Mouse (Mus musculus) MEL (cell line): ENCODE measurements around the gene Cbfa2t2. TPM values are rescaled to one million over a fixed set of nuclear protein-coding genes. Genes with fewer than 3 reads are reported as not detected.

Experiments used
- DNase-seq: peaks from one replicate; pipeline ENCODE4 v3.0.0; 2011; ENCODE audit warnings: low read depth, low spot score
- H3K27ac ChIP-seq: 2 replicates; pipeline ENCODE4 v1.5.1; 2012; ENCODE audit warnings: low read depth, mild to moderate bottlenecking, control low read depth, low read length, moderate library complexity; ENCODE audit not compliant: control insufficient read depth
- H3K27me3 ChIP-seq, 2 experiments: fragments of 150-350 bp in 1 of 2; sonication (generic) in 1 of 2; 2 replicates each; pipeline ENCODE4 v1.6.1; 2012; ENCODE audit warnings: low read length in 2 of 2, mild to moderate bottlenecking in 2 of 2, improper control_type of control experiment in 1 of 2, moderate library complexity in 1 of 2; ENCODE audit not compliant: insufficient read depth in 2 of 2, control insufficient read depth in 1 of 2
- H3K36me3 ChIP-seq, 2 experiments: 2 replicates each; pipeline ENCODE4 v1.6.1; 2012 to 2014; ENCODE audit warnings: low read length in 2 of 2, improper control_type of control experiment in 1 of 2, inconsistent platforms in 1 of 2, mild to moderate bottlenecking in 1 of 2; ENCODE audit not compliant: insufficient read depth in 2 of 2, control insufficient read depth in 1 of 2
- H3K4me1 ChIP-seq, 2 experiments: fragments of 150-350 bp in 1 of 2; sonication (generic) in 1 of 2; 2 replicates each; pipeline ENCODE4 v1.6.1; 2012; ENCODE audit warnings: low read length in 2 of 2, improper control_type of control experiment in 1 of 2, mild to moderate bottlenecking in 1 of 2; ENCODE audit not compliant: insufficient read depth in 2 of 2, control insufficient read depth in 1 of 2
- H3K4me3 ChIP-seq, 2 experiments: fragments of 150-350 bp in 1 of 2; sonication (generic) in 1 of 2; 2 replicates each; pipeline ENCODE4 v1.5.1; 2012; ENCODE audit warnings: low read depth in 2 of 2, low read length in 2 of 2, mild to moderate bottlenecking in 2 of 2, moderate library complexity in 2 of 2, control low read depth in 1 of 2, improper control_type of control experiment in 1 of 2; ENCODE audit not compliant: control insufficient read depth in 1 of 2, insufficient read depth in 1 of 2
- H3K79me2 ChIP-seq: 2 replicates; pipeline ENCODE4 v1.6.1; 2012; ENCODE audit warnings: mild to moderate bottlenecking, low read length, moderate library complexity; ENCODE audit not compliant: control insufficient read depth, poor library complexity, insufficient read depth
- H3K9ac ChIP-seq: 2 replicates; pipeline ENCODE4 v1.6.1; 2012; ENCODE audit warnings: low read depth, mild to moderate bottlenecking, control low read depth, low read length, moderate library complexity; ENCODE audit not compliant: control insufficient read depth, poor library complexity, severe bottlenecking
- H3K9me3 ChIP-seq: fragments of 150-350 bp; sonication (generic); replicated peaks from 2 replicates; pipeline ENCODE4 v1.6.1; 2012; ENCODE audit warnings: mild to moderate bottlenecking, low read length, improper control_type of control experiment, moderate library complexity; ENCODE audit not compliant: insufficient read depth
- BHLHE40 ChIP-seq: IDR thresholded peaks from 2 replicates; pipeline ENCODE4 v1.6.1; 2012; ENCODE audit warnings: low read depth, mild to moderate bottlenecking, inconsistent platforms, low read length, improper control_type of control experiment, borderline replicate concordance
- E2F4 ChIP-seq: IDR thresholded peaks from 2 replicates; pipeline ENCODE4 v1.6.1; 2011; ENCODE audit warnings: low read depth, low read length, improper control_type of control experiment, borderline replicate concordance
- EP300 ChIP-seq, 2 experiments: IDR thresholded peaks; 2 replicates each; pipeline ENCODE4 v1.6.1; 2011; ENCODE audit warnings: improper control_type of control experiment in 2 of 2, low read length in 2 of 2, low read depth in 1 of 2, mild to moderate bottlenecking in 1 of 2
- GABPA ChIP-seq: IDR thresholded peaks from 2 replicates; pipeline ENCODE4 v1.6.1; 2012; ENCODE audit warnings: low read depth, mild to moderate bottlenecking, inconsistent platforms, low read length, improper control_type of control experiment, moderate library complexity
- KAT2A ChIP-seq: conservative IDR thresholded peaks from 2 replicates; pipeline ENCODE4 v1.6.1; 2012; ENCODE audit warnings: low read depth, low read length, improper control_type of control experiment, inconsistent platforms
- MAX ChIP-seq: IDR thresholded peaks from 2 replicates; pipeline ENCODE4 v1.6.1; 2011; ENCODE audit warnings: low read length, improper control_type of control experiment
- MEF2A ChIP-seq: IDR thresholded peaks from 2 replicates; pipeline ENCODE4 v1.6.1; 2014; ENCODE audit warnings: low read depth, mild to moderate bottlenecking, inconsistent platforms, low read length, improper control_type of control experiment; ENCODE audit not compliant: poor library complexity, insufficient replicate concordance, severe bottlenecking; ENCODE audit errors: extremely low read depth
- MYC ChIP-seq: IDR thresholded peaks from 2 replicates; pipeline ENCODE4 v1.6.1; 2011; ENCODE audit warnings: low read depth, mild to moderate bottlenecking, low read length, improper control_type of control experiment, moderate library complexity
- NRF1 ChIP-seq: IDR thresholded peaks from 2 replicates; pipeline ENCODE4 v1.6.1; 2014; ENCODE audit warnings: low read depth, mild to moderate bottlenecking, inconsistent platforms, low read length, improper control_type of control experiment, moderate library complexity; ENCODE audit not compliant: poor library complexity, insufficient read depth, severe bottlenecking
- RCOR1 ChIP-seq: IDR thresholded peaks from 2 replicates; pipeline ENCODE4 v1.6.1; 2012; ENCODE audit warnings: low read depth, mild to moderate bottlenecking, inconsistent platforms, low read length, improper control_type of control experiment
- SIN3A ChIP-seq: IDR thresholded peaks from 2 replicates; pipeline ENCODE4 v1.6.1; 2012; ENCODE audit warnings: low read length, improper control_type of control experiment, inconsistent platforms
- SMC3 ChIP-seq: IDR thresholded peaks from 2 replicates; pipeline ENCODE4 v1.6.1; 2011; ENCODE audit warnings: low read depth, low read length, improper control_type of control experiment
- TBP ChIP-seq: IDR thresholded peaks from 2 replicates; pipeline ENCODE4 v1.8.0; 2011; ENCODE audit warnings: low read depth, low read length, improper control_type of control experiment
- TCF12 ChIP-seq: IDR thresholded peaks from 2 replicates; pipeline ENCODE4 v1.6.1; 2014; ENCODE audit warnings: low read depth, mild to moderate bottlenecking, inconsistent platforms, low read length, improper control_type of control experiment, moderate library complexity
- ZC3H11A ChIP-seq: IDR thresholded peaks from 2 replicates; pipeline ENCODE4 v1.6.1; 2012; ENCODE audit warnings: low read depth, mild to moderate bottlenecking, inconsistent platforms, low read length, improper control_type of control experiment
- ZKSCAN1 ChIP-seq: IDR thresholded peaks from 2 replicates; pipeline ENCODE4 v1.6.1; 2012; ENCODE audit warnings: low read depth, mild to moderate bottlenecking, inconsistent platforms, low read length, improper control_type of control experiment, moderate library complexity
- ZNF384 ChIP-seq: IDR thresholded peaks from 2 replicates; pipeline ENCODE4 v1.6.1; 2012; ENCODE audit warnings: low read depth, mild to moderate bottlenecking, inconsistent platforms, low read length, improper control_type of control experiment
- polyA plus RNA-seq, 2 experiments: library from polyadenylated mRNA; stranded (reverse) in 1 of 2; unstranded in 1 of 2; fragments of >175 nt in 1 of 2; fragments of >200 nt in 1 of 2; gene quantifications; 2 replicates each; pipeline versions ENCODE4 v1.2.1 to v1.2.4; 2012; ENCODE audit warnings: low replicate concordance in 2 of 2, low read depth in 1 of 2; ENCODE audit not compliant: insufficient read length in 2 of 2, insufficient read depth in 1 of 2, missing spikeins in 1 of 2
- total RNA-seq: library from RNA; depleted of rRNA; stranded (reverse); fragments of 300-350 nt; gene quantifications from 2 replicates; pipeline ENCODE4 v1.2.3, GENCODE M21; 2012

Gene Cbfa2t2
- total and polyA plus RNA-seq, 3 experiments = 5.9 to 23.1 TPM; not detected in 1

DNA sequence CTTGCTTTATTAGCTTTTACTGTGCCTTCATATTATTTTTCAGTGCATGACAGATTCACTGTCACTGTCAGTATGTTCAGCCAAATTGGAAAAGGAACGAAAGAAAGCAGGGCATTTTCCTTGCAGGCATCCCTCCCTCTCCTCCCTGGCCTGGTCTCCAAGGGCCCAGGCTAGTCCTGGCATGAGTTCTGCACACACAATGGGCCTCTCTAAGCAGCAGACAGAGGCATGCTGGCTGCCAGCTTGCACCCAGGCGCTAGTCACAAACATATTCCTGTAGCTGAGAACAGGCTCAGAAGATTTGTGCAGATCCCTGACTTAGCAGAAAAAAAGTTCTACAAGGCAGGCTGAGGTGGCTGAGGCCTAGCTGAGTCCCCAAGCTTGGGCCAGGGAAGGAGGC, 37.0 kb upstream of the Cbfa2t2 start:
- peaks cover 0 to 8% of the 10 kb centered on the region in 2 experiments; a peak in 2 of 4 replicates for H3K36me3 ChIP-seq
- no peaks in the 10 kb centered on the region for H3K27me3 ChIP-seq
- DNase-seq = no peak
- H3K4me3 ChIP-seq = no peak overlapping the region
- peaks cover 0 to 10% of the 10 kb centered on the region in 2 experiments; a peak in 2 of 4 replicates for H3K4me1 ChIP-seq
- H3K27ac ChIP-seq = no peak overlapping the region
- TF ChIP-seq MAX (no peak), MYC (no peak), NRF1 (no peak), E2F4 (no peak), MEF2A (no peak), BHLHE40 (no peak), ZKSCAN1 (no peak), RCOR1 (no peak), SIN3A (no peak), GABPA (no peak), TBP (no peak), SMC3 (no peak)
- H3K79me2 ChIP-seq = no peaks in the 10 kb centered on the region
- H3K9me3 ChIP-seq = no peaks in the 10 kb centered on the region
- no peak overlapping the region for H3K9ac ChIP-seq

GRCm38 (mm10) chr2:154401976-154402375, 34.3 kb upstream of the Cbfa2t2 start:
- H3K9ac ChIP-seq = no peak overlapping the region
- H3K27ac ChIP-seq = no peak overlapping the region
- peaks cover 2 to 12% of the 10 kb centered on the region in 2 experiments; a peak in 3 of 4 replicates for H3K4me1 ChIP-seq
- H3K9me3 ChIP-seq = no peaks in the 10 kb centered on the region
- H3K79me2 ChIP-seq = no peaks in the 10 kb centered on the region
- peaks cover 0 to 8% of the 10 kb centered on the region in 2 experiments; a peak in 2 of 4 replicates for H3K36me3 ChIP-seq
- peak; percentile 63 for DNase-seq
- H3K4me3 ChIP-seq = no peak overlapping the region
- TF ChIP-seq MYC = 0 out of 2 replicates have a peak, but pooled peaks have one; percentile 18
- no peak for TF ChIP-seq ZC3H11A
- no peak for TF ChIP-seq KAT2A
- TF ChIP-seq ZNF384 = peak; percentile 91
- 0 out of 4 replicates have a peak, but pooled peaks of 1 of the 2 experiments have one; percentile 12 for TF ChIP-seq EP300 (IDR thresholded peaks at IDR 0.05; ENCODE audit: low read depth in 1 of 2, low read length in 2 of 2)
- 0 out of 2 replicates have a peak, but pooled peaks have one; percentile 39 for TF ChIP-seq RCOR1
- TF ChIP-seq TCF12 = no peak
- no peaks in the 10 kb centered on the region for H3K27me3 ChIP-seq
